Mouse (Mus musculus) gastrocnemius, adult 2 months (tissue): ENCODE data around the gene Sox12. TPM values are rescaled to one million over a fixed set of nuclear protein-coding genes. Genes with fewer than 3 reads are reported as not detected.
A peak's percentile ranks its signal among the peaks of the same experiment; 100 is the strongest.
"Not testable (repeated sequence)": the region's sequence is repeated elsewhere in the genome, so short reads cannot be mapped to it uniquely, and the experiment has no call there.

Experiments
- DNase-seq: peaks from one replicate; pipeline ENCODE4 v3.0.0; 2022
- H3K27ac ChIP-seq: fragments of 200-600 bp; 2 replicates; pipeline ENCODE4 v1.8.1; 2022; ENCODE audit warnings: mild to moderate bottlenecking
- H3K4me3 ChIP-seq: fragments of 200-600 bp; 2 replicates; pipeline ENCODE4 v1.8.1; 2022; ENCODE audit warnings: mild to moderate bottlenecking, moderate library complexity
- CTCF ChIP-seq: fragments of 200-600 bp; IDR thresholded peaks from 2 replicates; pipeline ENCODE4 v1.8.1; 2022; ENCODE audit warnings: antibody characterized with exemption, mild to moderate bottlenecking, moderate library complexity
- intact Hi-C: fragments of 180-260 bp; cut with DNase I; formaldehyde crosslinking; loops from one replicate; pipeline ENCODE4 v1.15.1; 2025
- long read RNA-seq, 2 experiments: library from polyadenylated mRNA; stranded (forward); transcript quantifications; one replicate each; pipeline ENCODE4 v2.0.0; 2021
- total RNA-seq, 2 experiments: library from RNA; stranded (reverse); gene quantifications; 2 replicates each; pipeline ENCODE4 v1.2.3; 2021

Sox12 gene
- under 1 TPM; 0.53 to 0.79 TPM for total RNA-seq
- long read RNA-seq, experiment 1, full-length matches to known transcripts, result 1 of 1 reads
- long read RNA-seq, experiment 1, partial matches to known transcripts, result 0 of 1 reads
- long read RNA-seq, experiment 1, other reads (novel, unspliced or antisense), result 0 of 1 reads
- long read RNA-seq, experiment 2, result 0 reads

GRCm38 (mm10) chr2:152397680-152398435 is at the start of gene Sox12:
Gene Sox12 (minus strand): TSS chr2:152398063.
- peak; percentile 96 for DNase-seq
- intact Hi-C loops, result no loop called here
- peak within 1 kb of the TSS; percentile 86 for H3K4me3 ChIP-seq
- peak within 1 kb of the TSS; percentile 82 for H3K27ac ChIP-seq
- TF ChIP-seq CTCF, result no peak

DNA sequence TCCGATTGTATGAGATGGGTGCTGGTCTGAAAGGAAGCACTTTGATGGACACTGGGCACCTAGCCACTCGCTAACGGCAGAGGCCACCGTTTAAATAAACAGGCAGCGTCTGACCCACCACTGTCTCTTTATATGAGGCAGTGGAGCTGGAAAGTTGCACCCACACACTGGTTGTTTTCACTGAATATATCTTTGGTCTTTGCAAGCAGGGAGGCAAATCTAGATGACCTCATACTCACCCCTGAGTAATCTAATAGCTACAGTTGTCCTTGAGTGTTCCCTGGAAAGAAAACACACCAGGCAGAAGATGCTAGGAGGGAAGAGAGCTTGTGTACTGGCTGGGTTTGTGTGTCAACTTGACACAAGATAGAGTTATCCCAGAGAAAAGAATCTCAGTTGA is 49.6 kb upstream of the Sox12 start:
- no peak overlapping the region for H3K27ac ChIP-seq
- no peak for TF ChIP-seq CTCF
- H3K4me3 ChIP-seq, result no peak overlapping the region
- intact Hi-C loops, result no loop called here
- DNase-seq, result no peak

DNA sequence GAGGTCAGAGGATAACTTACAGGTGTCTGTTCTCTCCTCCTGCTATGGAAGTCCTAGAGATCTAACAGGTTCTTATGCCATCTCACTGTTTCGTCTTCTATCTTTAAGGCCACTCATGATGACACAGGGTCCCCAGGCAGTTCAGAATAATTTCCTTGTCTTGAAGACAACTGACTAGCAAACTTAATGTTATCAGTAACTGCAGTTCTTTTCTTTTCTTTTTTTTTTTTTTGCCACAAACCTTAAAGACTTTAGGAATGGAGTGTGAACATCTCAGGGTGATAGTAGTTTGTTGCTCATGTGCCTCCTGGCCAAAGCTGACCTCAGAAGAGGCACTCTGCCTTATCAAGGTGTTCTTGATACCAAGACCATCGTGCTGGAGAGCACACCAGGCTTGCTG is 48.8 kb upstream of the Sox12 start:
- no peak overlapping the region for H3K27ac ChIP-seq
- TF ChIP-seq CTCF, result no peak
- intact Hi-C loops, result no loop called here
- no peak overlapping the region for H3K4me3 ChIP-seq
- no peak for DNase-seq

GRCm38 (mm10) chr2:152443281-152443680 is 45.4 kb upstream of the Sox12 start:
- intact Hi-C loops, result no loop called here
- H3K4me3 ChIP-seq, result no peak overlapping the region
- DNase-seq, result no peak

DNA sequence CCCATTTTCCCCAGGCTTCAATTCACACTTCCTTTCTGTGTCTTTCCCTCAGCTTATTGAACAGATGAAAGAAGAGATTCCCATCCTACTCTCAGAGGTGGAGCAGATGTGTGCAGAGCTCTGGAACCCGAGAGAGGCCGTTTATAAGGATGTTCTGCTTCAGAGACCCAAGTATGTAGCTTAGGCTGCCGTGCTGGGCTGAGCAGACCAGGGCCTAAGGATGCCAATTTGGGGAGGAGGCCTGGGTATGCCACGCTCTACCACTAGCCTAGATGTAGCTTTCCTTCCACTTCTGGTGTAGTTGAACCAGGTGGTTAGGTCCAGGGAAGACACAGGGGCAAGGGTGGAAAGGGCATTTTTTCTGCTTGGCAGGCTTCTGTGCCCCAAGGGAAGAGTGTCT is 44.5 kb upstream of the Sox12 start:
- intact Hi-C loops, result no loop called here
- no peak for TF ChIP-seq CTCF
- no peak for DNase-seq
- Histone ChIP-seq H3K4me3 (no peak overlapping the region), H3K27ac (no peak overlapping the region)

More at GRCm38 (mm10) chr2:152443281-152443680, 45.4 kb upstream of the Sox12 start:
- no peak for TF ChIP-seq CTCF
- no peak overlapping the region for H3K27ac ChIP-seq

DNA sequence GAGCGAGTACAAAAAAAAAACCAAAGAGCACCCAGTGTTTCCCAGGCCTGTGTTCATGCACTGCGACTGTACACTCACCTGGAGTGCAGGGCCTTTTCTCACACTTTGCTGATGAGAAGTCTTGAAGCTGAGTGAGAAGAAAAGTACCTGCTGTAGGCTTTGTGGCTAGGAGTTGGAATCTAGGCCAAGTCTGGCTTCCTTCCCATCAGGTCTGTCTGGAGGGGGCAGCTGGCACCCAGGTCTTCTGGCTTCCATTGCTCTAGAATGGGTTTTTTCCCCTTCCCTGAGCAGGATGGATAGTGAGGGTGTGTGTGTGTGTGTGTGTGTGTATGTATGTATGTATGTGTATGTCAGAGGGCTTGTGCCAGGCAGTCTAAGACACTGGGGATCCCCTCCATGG is 42.0 kb upstream of the Sox12 start:
- no peak for DNase-seq
- intact Hi-C loops, result no loop called here
- TF ChIP-seq CTCF, result no peak
- Histone ChIP-seq H3K4me3 (no peak overlapping the region), H3K27ac (no peak overlapping the region)

GRCm38 (mm10) chr2:152438963-152439362 is 41.1 kb upstream of the Sox12 start:
- Histone ChIP-seq H3K27ac (no peak overlapping the region), H3K4me3 (no peak overlapping the region)
- TF ChIP-seq CTCF, result no peak
- no peak for DNase-seq
- intact Hi-C loops, result no loop called here

- TF ChIP-seq CTCF, result no peak; the same call in 1 of the 2 replicates
- DNase-seq, result peak; percentile 84
- peak overlapping the region; percentile 65 for H3K4me3 ChIP-seq
- intact Hi-C loops, result loop anchor here (1.0 kb wide), 1 partner anchor 44 kb away; no protein-coding TSS in a partner anchor
- no peak overlapping the region; the same call in 1 of the 2 replicates for H3K27ac ChIP-seq
These were observed 39.4 kb upstream of the Sox12 start for GRCm38 (mm10) chr2:152436983-152437860.

GRCm38 (mm10) chr2:152436405-152436901 is 38.6 kb upstream of the Sox12 start:
- DNase-seq, result no peak
- intact Hi-C loops, result no loop called here
- Histone ChIP-seq H3K27ac (no peak overlapping the region), H3K4me3 (no peak overlapping the region)
- TF ChIP-seq CTCF, result no peak

DNA sequence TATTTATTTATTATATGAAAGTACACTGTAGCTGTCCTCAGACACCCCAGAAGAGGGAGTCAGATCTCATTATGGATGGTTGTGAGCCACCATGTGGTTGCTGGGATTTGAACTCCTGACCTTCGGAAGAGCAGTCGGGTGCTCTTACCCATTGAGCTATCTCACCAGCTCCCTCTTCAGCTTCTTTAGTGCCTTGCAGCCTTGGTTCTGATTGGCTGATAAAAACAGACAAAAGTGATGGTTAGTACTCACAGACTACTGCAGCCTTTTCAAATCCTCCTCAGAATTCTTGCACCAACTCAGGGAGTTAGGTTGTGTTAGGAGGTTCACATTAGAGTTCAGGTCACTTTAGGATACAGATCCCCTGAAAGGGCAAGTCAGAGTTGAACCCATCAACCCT is 30.6 kb upstream of the Sox12 start:
- intact Hi-C loops, H3K27ac ChIP-seq, DNase-seq, H3K4me3 ChIP-seq: not testable (repeated sequence)

GRCm38 (mm10) chr2:152427493-152427892 is 29.6 kb upstream of the Sox12 start:
- no peak for DNase-seq
- no peak overlapping the region for H3K4me3 ChIP-seq
- intact Hi-C loops, result no loop called here
- no peak overlapping the region for H3K27ac ChIP-seq
- TF ChIP-seq CTCF, result no peak

DNA sequence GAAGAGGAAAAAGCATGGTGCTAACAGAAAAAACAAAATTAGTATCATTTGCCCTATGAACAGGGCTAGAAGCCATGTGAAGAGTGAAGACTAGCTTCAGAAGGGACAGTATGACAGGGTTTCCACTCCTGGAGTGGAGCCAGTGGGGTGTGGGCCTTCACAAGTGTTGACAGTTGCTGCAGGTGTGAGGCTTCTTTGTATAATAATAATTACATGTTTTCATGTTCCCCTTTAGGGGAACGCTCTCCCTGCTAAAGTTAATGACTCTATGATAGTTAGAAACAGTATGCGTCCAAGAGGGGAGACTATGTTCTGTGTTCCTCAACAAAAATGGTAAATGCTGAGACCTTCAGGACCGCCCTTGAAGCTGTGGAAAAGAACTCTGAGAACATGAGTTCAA is 17.9 kb upstream of the Sox12 start:
- intact Hi-C loops, result no loop called here
- Histone ChIP-seq H3K4me3 (no peak overlapping the region), H3K27ac (no peak overlapping the region; the same call in 1 of the 2 replicates)
- no peak for DNase-seq
- TF ChIP-seq CTCF, result no peak

DNA sequence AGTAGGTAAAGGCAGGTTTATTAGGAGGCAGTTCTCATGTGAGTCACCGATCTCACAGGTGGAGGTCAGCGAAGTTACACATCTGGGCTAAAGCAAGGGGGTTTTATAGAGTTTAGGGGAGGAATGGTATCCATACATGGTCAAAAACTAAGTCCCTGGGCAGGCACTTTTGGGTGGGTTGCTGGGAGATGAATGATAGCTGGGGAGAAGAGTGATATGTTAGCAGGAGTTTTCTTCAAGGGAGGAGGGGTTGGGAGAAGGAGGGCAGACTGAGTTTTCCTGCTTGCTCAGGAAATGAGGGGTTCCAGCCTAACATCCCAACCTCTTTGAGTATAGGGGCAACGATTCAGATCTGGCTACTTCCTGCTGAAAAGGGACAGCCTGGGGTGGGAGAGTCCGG is 17.4 kb upstream of the Sox12 start, which contains the start of gene 6820408C15Rik:
Gene 6820408C15Rik (plus strand): TSS at position 301 of the 400 bp plus-strand sequence.
- peak within 1 kb of the TSS; percentile 85 for H3K4me3 ChIP-seq
- DNase-seq, result no peak
- intact Hi-C loops, result no loop called here
- H3K27ac ChIP-seq, result peak within 1 kb of the TSS; percentile 88
- TF ChIP-seq CTCF, result no peak
